Mouse (Mus musculus) left cerebral cortex, postnatal 10 days (tissue): ENCODE data around the gene Gpr84. TPM values are rescaled to one million over a fixed set of nuclear protein-coding genes. Genes with fewer than 3 reads are reported as not detected.
A peak's percentile ranks its signal among the peaks of the same experiment; 100 is the strongest.

Experiments
- DNase-seq, 2 experiments: peaks; one replicate each; pipeline ENCODE4 v3.0.0; 2021 to 2022; ENCODE audit warnings: low spot score in 2 of 2, mixed read lengths in 1 of 2; ENCODE audit errors: extremely low spot score in 1 of 2
- intact Hi-C: fragments of 180-260 bp; cut with DNase I; formaldehyde crosslinking; loops from one replicate; pipeline ENCODE4 v1.15.1; 2025
- total RNA-seq, 2 experiments: library from RNA; stranded (reverse); gene quantifications; 2 replicates each; pipeline ENCODE4 v1.2.3; 2021

Gpr84 gene
- total RNA-seq = under 1 TPM; 0.67 to 0.97 TPM

- intact Hi-C loops = loop anchor here (10.0 kb wide), 1 partner anchor 326 kb away; no protein-coding TSS in a partner anchor
- no peak for DNase-seq
Observed at GRCm38 (mm10) chr15:103310365-103310910, at the start of gene Gpr84. TSS of gene Gpr84 (minus strand) at chr15:103310612.

- no peak for DNase-seq
- intact Hi-C loops = no loop called here
Observed at GRCm38 (mm10) chr15:103359869-103360602, 49.6 kb upstream of the Gpr84 start.

GRCm38 (mm10) chr15:103359122-103359510, 48.7 kb upstream of the Gpr84 start:
- intact Hi-C loops = no loop called here
- DNase-seq = no peak

GRCm38 (mm10) chr15:103358278-103359121, 48.1 kb upstream of the Gpr84 start:
- intact Hi-C loops = no loop called here
- no peak for DNase-seq

- DNase-seq = no peak
- intact Hi-C loops = no loop called here
Observed at GRCm38 (mm10) chr15:103357817-103358216, 47.4 kb upstream of the Gpr84 start.

- intact Hi-C loops = no loop called here
- no peak for DNase-seq
Observed at GRCm38 (mm10) chr15:103356130-103356529, 45.7 kb upstream of the Gpr84 start.

- intact Hi-C loops = no loop called here
- DNase-seq = no peak
Observed at GRCm38 (mm10) chr15:103355420-103355819, 45.0 kb upstream of the Gpr84 start.

GRCm38 (mm10) chr15:103354690-103355089, 44.3 kb upstream of the Gpr84 start:
- DNase-seq = no peak
- intact Hi-C loops = no loop called here

GRCm38 (mm10) chr15:103353511-103354256, 43.3 kb upstream of the Gpr84 start:
- DNase-seq = no peak
- intact Hi-C loops = no loop called here

- intact Hi-C loops = no loop called here
- peak in 1 of 2 experiments; percentile 64 for DNase-seq
Observed at GRCm38 (mm10) chr15:103352856-103353255, 42.4 kb upstream of the Gpr84 start.

- peak in 1 of 2 experiments; percentile 84 for DNase-seq
- intact Hi-C loops = loop anchor here (5.0 kb wide), 1 partner anchor 40 kb away; no protein-coding TSS in a partner anchor
Observed at GRCm38 (mm10) chr15:103347275-103347684, 36.9 kb upstream of the Gpr84 start.

GRCm38 (mm10) chr15:103345789-103346188, 35.4 kb upstream of the Gpr84 start:
- intact Hi-C loops = loop anchor here (5.0 kb wide), 1 partner anchor 42 kb away; no protein-coding TSS in a partner anchor
- DNase-seq = no peak

GRCm38 (mm10) chr15:103343556-103343955, 33.1 kb upstream of the Gpr84 start:
- no peak for DNase-seq
- intact Hi-C loops = no loop called here

- intact Hi-C loops = no loop called here
- DNase-seq = no peak
Observed at GRCm38 (mm10) chr15:103343008-103343407, 32.6 kb upstream of the Gpr84 start.

GRCm38 (mm10) chr15:103342415-103342814, 32.0 kb upstream of the Gpr84 start:
- peak; percentile 77 to 78 for DNase-seq
- intact Hi-C loops = no loop called here

GRCm38 (mm10) chr15:103341547-103341946, 31.1 kb upstream of the Gpr84 start:
- no peak for DNase-seq
- intact Hi-C loops = no loop called here

- DNase-seq = no peak
- intact Hi-C loops = no loop called here
Observed at GRCm38 (mm10) chr15:103340786-103341185, 30.4 kb upstream of the Gpr84 start.

GRCm38 (mm10) chr15:103339961-103340337, 29.5 kb upstream of the Gpr84 start, which contains the start of gene Zfp385a:
TSS of gene Zfp385a (minus strand) at chr15:103340093.
- intact Hi-C loops = no loop called here
- peak in 1 of 2 experiments; percentile 85 for DNase-seq
